Mouse (Mus musculus): ENCODE data around the gene 1700125H20Rik.

Gene 1700125H20Rik

DNA sequence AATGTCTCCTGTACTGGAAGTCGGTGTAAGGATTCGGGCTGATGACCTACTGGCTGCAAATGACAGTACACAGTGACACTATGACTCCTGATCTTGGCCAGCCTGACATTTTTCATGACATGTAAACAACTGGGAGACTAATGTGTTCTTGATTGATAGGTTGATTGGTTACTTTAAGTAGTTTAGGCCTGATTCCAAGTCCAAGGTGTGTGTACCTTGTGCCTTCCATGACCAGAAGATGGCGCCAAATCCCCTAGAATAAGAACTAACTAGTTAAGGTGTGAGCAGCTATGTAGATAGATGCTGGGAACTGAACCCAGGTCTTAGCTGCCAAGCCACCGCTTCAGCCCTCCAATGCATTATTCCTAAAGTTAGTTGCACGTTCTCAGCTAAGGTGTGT is 13.9 kb downstream of the 1700125H20Rik start:
- peak in 1 of 2 experiments; percentile 23 for DNase-seq (ENCODE audit: low spot score in 2 of 2)

DNA sequence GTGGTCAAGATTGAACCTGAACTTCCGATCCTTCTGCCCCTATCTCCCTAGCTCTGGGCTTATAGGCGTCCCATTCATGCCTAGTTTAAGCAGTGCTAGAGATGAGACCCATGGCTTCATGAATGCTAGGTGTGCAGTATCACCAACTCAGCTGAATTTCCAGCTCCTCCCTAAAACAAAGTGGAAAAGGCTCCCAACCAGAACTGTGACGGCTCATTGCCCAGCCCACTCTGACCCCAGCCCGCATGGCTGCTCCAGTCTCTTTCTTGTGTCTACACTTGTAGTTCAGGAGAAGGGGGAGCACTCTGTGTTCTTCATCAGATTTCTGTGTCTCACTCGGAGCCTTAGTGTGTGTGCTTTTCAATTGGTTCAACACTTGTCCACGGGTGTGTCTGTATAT is 14.6 kb downstream of the 1700125H20Rik start:
- DNase-seq (ENCODE audit: low spot score in 2 of 2) = no peak

DNA sequence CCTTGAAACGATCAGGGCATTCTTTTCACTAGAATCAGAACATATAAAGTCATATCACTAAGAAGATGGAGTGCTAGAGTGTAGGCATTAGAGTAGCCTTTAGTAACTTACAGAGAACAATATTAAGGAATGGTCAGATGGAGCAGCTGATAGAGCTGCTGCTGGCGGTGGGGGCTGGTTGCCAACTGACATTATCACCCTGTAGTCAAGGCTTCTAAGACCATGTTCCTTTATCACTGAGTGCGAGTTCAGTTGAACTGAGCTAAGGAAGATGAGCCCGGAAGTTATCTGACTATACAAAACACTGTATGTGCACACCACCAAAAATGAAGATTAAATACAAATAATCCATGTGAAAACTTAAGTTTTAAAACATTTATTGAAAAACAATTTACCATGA is 18.9 kb downstream of the 1700125H20Rik start:
- DNase-seq (ENCODE audit: low spot score in 2 of 2) = no peak

DNA sequence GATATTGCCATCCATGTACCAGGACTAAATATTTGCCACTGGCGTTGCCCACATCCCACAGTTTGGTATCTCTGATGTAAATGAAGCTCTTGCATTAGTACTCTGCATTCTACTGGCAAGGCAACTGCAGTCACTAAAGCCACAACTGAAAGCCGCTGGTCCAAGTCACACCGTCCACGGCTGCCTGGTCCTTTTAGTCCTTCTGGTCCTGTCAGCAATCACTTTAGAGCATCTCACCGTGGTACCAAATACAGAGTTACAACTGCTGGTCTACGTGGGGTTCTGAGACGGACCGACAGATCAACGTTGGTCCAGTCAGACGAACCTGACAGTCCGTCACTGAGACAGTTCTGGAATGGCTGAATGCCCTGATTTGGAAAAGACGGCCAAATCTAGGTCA is 20.5 kb downstream of the 1700125H20Rik start:
- no peak for DNase-seq (ENCODE audit: low spot score in 2 of 2)

DNA sequence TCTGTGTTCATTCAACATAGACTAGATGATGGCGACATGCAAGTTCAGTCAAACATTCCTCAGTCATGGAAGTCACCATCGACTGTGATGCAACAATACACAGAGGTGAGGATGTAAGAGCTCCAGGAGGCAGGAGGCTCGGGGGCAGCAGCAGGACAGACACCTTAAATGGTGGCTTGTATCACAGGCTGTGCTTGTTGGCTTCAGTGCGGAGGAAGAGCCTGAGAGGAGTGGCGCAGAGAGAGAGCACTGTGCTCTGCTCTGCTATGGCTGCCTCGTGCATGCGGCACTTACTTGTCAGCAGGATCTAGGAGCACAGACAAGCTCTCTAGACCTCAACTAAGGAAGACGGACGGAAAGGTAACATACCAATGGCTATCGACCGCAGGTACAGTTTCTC is 24.0 kb downstream of the 1700125H20Rik start:
- no peak for DNase-seq (ENCODE audit: low spot score in 2 of 2)

DNA sequence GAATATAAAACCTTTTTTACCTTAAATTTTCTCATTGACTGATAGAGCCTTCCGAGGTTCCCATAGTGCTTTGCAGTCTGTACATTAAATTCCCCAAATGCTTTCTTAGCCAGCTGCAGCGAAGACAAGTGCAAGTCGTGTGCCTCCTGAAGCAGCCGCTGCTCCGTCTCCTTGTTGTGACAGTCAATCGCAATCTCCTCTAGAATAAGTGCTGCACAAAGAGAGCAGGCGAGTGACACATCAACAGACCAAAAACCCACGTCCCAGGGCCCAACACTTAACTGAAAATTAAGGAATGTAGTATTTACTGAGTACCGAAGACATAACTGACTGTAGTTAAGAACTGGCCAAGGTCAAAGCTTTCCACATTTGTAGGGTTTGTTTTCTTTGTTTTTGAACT is 25.8 kb downstream of the 1700125H20Rik start:
- DNase-seq (ENCODE audit: low spot score in 2 of 2) = no peak

DNA sequence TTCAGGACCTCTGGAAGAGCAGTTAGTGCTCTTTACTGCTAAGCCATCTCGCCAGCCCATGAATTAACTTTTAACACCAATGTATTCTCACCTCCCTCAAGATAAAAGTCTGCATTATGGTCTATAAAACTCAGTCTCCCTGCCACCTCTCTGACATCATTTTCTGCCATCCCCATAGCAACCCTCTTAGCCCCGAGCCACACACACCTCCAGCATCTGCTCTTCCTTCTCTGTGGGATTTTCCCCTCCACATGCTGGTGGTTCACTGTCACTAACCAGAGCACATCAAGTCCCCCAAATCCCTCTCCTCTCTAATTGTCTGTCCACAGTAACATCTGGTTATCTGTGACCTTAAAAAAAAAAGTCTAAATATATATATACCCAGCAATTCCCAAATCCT is 28.7 kb downstream of the 1700125H20Rik start:
- DNase-seq (ENCODE audit: low spot score in 2 of 2) = no peak

DNA sequence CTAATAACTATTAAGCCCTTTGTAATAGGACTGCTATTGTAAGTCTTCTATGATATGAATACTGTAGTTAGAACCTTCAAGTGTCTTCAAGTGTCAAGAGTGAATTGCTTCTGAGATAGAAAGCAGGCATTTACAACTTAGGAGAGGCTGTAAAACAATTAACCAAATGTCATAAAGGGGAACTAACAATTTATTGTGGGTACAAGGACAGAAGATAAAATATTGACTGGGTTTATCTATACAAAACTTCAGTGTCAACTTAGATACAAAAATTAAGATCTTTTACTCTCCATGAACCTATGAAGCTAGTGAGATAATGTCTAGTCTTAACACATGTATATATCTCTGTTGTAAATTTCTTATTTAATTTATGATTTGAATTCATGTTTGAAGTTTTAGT is 36.0 kb downstream of the 1700125H20Rik start:
- DNase-seq (ENCODE audit: low spot score in 2 of 2) = no peak

DNA sequence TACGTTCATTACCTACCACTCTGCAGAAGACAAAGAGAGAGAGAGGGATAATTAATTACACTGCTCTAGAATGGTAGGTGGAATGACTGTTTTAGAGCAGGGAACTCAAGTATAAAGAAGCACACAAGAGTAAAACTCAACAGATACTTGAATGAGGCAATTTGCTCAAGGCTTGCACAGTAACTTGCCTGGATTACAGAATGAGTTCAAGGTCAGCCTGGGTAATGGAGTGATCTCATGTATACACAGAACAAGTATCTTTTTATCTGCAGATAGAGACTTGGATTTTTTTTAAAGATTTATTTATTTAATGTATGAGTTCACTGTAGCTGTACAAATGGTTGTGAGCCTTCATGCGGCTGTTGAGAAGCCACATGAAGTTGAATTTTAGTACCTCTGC is 40.9 kb downstream of the 1700125H20Rik start:
- no peak for DNase-seq (ENCODE audit: low spot score in 2 of 2)

DNA sequence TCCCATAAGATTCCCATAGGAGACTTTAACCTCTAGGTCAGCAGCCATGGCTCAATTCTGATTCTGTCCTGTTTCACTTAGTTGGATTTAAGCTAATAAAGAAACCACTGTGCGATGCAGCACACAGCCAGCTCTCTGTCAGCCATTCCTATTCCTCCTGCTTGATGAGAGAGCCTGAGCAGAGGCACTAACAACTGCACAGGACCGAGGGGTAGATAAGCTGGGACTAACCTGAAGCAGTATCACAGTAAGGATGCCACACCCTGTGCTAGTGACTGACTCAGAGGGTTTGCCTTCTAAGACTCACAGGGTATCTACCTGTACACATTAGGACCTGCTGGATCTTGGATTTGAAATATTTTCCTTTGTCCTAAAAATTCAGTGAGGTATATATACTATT is 43.0 kb downstream of the 1700125H20Rik start:
- DNase-seq (ENCODE audit: low spot score in 2 of 2) = no peak

DNA sequence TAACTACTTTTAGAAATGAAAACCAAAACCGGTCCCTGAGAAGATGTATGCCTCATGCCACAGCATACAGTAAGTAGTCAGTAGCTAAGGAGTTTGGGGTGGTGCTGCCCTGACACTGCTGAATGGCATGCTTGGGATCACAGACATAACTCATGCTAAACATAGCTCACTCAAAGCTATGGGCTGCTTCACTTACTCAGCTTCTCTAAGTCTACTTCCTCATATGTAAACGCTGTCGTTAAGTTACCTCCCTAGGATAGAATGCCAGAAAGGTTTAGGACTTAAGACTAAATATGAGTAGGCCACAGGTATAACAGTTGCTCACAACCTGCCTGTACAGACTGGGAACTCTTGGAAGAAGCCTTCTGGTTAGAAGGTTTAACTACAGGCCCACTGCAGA is 44.5 kb downstream of the 1700125H20Rik start:
- DNase-seq (ENCODE audit: low spot score in 2 of 2) = no peak

DNA sequence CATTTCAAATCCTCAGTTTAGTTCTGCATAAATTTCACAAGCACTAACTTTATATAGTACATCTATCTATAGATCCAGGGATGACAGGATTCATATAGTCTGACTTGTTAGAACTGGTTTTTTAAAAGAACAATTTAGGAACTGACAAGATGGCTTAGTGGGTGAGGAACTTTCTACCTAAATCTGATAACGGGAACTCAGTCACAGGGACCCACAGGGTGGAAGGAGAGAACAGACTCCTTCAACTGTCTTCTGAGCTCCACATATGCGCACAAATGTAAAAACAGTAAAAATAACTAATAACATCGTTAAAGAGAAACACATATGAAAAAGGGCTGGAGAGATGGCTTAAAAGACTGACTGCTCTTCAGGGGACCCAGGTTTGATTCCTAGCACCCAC is 48.8 kb downstream of the 1700125H20Rik start:
- no peak for DNase-seq (ENCODE audit: low spot score in 2 of 2)

DNA sequence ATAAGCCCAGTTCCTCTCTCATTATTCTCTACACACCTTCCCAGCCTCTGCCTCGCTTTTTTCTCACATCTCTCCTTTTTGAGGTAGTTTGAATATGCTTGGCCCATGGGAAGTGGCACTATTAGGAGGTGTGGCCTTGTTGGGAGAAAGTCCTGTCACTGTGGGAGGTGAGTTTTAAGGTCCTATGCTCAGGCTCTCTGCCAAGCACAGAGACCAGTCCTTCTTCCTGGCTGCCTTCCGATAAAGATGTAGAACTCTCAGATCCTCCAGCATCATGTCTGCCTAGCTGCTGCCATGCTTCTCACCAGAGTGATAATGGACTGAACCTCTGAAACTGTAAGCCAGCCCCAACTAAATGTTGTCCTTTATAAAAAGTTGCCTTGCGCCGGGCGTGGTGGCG is 52.4 kb downstream of the 1700125H20Rik start:
- no peak for DNase-seq (ENCODE audit: low spot score in 2 of 2)

DNA sequence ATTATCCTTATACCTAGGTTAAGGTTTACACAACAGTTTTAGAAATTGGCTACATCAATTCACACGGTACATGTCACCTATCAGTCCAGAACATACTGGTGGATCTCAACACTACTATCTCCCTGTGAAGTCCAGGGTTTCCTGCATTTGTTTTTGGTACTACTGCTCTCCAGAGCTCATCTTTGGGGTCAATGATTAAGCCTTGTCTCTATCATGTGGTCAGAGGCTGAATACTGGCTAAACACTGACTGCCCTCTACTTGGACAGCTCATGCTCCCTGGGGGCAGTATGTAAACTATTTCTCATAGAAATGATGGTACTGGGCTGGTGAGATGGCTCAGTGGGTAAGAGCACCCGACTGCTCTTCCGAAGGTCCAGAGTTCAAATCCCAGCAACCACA is 53.0 kb downstream of the 1700125H20Rik start:
- DNase-seq (ENCODE audit: low spot score in 2 of 2) = no peak

Data from heart, adult 9 months (tissue).